Mouse (Mus musculus) embryo, embryonic 10 days (tissue): ENCODE data around the gene Eif4h.
A peak's percentile ranks its signal among the peaks of the same experiment; 100 is the strongest.
"Not testable (repeated sequence)": the region's sequence is repeated elsewhere in the genome, so short reads cannot be mapped to it uniquely, and the experiment has no call there.

Experiments
- DNase-seq: peaks from one replicate; pipeline ENCODE4 v3.0.0-alpha.2; 2015; ENCODE audit warnings: low spot score

The Eif4h gene

DNA sequence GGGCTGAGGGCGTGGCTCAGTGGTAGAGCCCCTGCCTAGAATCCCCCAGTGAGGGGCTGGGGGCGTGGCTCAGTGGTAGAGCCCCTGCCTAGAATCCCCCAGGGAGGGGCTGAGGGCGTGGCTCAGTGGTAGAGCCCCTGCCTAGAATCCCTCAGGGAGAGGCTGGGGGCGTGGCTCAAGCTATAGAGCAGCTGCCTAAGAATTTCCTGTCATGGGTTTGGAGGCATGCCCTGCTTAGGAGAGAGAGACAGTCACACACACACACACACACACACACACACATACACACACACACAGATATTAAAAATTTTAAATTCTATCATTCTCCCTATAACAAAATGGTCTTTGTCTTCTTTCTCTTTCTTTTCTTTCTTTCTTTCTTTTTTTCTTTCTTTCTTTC lies 9.7 kb upstream of the Eif4h start:
- not testable (repeated sequence) for DNase-seq

DNA sequence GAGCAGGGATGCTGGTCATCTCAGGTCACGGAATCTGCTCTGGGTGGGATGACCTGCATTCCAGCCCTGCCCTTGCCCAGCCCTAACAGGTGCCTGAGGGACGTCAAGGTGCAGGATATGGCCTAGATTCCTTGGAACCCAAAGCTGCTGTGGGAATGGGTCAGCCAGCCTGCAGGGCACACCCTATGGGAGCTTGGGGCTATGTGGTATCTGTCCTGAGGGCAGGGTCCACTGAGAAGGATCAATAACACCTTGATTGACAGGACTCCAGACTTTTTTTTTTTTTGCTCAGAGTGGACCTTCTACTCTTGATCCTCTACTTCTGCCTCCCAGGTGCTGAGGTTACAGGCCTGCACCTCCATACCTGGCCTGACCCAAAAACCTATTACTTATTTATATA lies 8.1 kb upstream of the Eif4h start:
- DNase-seq: no peak

DNA sequence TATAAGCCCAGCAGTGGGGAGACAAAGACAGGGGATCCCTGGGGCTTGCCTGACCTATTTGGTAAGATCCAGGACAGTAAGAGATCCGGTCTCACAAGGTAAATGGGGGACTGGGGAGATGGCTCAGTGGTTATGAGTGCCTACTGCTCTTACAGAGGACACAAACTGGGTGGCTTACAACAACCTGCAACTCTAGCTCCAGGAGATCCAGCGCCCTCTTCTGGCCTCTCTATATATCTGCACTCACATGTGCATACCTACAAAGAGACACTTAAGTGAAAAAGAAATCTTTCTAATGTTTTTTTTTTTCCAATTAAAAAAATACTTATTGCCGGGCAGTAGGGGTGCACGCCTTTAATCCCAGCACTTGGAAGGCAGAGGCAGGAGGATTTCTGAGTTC lies 7.2 kb upstream of the Eif4h start:
- DNase-seq: no peak

GRCm38 (mm10) chr5:134644643-134645118 lies 5.4 kb upstream of the Eif4h start:
- no peak for DNase-seq

DNA sequence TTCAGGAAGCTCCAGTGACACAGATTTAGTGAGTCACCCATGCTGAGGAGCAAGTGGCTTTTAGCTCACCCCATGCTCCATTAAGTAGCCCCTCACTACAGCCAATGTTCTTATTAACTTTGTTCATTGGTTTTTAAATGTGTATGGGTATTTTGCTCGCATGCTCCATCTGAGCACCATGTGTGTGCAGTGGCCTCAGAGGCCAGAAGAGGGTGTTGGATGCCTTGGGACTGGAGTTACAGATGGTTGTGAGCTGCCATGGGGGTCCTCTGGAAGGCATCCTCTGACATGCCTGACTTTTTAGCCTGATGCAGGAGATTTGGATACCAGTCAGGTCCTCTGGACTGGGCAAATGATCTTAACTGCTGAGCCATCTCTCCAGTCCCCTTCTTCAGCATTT lies 4.8 kb upstream of the Eif4h start:
- no peak for DNase-seq

DNA sequence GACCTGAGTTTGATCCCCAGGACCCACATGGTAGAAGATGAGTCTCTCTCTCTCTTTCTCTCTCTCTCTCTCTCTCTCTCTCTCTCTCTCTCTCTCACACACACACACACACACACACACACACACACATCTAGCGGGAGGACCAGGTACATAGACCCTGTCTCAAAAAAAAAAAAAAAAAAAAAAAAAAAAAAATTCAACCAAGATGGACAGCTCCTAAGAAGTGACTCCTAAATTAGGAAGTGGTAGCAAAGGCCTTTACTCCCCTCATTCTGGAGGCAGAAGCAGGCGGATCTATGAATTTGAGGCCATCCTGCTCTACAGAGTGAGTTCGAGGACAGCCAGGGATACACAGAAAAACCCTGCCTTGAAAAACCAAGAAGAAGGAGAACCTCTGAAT lies 1.1 kb upstream of the Eif4h start:
- DNase-seq: no peak

DNA sequence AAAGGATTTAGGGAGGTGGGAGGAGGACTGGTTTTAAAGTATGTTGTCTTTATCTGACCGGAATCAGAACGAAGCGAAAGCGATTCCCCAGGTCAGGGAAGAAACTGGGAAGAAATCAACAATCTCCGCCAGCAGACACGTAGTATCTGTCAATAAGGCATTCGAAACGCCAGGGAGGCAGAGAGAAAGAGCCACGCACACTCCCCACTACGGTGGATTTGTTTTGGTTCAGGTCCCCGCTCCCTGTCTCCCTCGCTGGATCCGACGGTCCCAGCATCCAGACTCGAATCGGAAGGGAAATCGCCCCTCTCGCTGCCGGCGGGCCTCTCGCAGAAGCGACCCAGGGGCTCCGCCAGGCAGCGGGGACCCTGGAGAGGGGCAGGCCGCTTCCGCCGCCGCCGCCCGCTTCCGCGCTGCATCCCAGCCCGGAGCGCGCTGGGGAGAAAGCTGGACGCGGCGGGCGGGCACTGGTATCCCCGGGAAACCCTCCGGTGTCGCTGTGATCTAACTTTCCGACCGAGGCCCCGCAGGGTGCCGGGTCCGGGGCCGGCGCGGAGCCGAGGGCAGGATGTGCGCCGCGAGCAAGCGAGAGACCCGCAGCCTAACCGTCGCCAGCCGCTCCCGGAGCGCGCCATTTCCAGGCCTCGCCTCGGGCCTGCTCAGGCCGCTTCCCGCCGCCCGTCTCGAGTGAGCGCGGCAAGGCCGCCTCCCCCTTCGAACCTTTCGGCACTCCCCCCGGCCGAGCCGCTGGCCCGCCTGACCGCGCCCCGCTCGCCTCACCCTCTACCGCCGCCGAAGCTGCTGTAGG lies 625 bp downstream of the Eif4h start:
- DNase-seq: peak; percentile 23

DNA sequence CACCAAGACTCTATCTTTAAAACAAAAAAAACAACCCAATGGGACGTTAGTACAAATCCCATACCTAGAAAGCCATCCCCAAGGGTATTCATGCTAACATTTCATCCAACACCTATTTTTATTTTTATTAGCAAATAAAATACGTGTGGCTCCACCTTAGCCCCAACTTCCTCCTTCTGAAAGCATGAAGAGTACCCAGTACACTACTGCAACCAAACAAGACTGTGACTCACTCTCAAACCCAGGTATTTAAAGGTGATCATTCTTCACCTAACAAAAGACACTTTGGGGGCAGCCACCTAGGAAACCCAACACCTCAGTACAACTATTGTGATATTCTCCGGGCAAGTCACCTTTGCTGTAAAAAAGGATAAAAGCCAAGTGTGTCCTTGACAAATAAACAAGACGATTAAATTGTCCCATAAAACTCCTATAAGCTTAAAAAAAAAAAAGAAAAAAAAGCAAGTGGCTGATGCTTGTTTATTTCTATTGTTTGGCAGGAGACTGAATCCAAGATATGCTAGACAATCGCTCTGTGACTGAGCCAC lies 1.4 kb downstream of the Eif4h start:
- DNase-seq: no peak

- no peak for DNase-seq
These were observed 6.4 kb downstream of the Eif4h start for GRCm38 (mm10) chr5:134632841-134633240.

DNA sequence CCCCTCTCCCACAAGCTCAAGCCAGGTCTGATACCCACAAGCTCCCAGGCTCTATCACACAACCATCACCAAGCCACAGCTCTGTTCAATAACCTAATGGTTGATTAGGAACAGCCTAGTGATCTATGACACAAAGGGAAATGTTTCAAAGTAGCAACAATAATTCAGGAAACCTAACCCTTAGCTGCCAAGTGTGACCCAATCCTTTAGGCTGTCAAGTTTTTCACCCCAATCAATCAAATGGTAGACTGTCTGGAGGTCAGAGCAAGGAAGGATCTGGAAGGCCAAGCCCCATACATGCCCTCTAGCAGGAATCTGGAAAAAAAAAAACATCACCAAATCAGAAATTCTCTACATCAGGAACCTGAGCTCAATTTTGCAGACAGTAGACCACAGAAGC lies 8.5 kb downstream of the Eif4h start:
- no peak for DNase-seq

GRCm38 (mm10) chr5:134629508-134629907 lies 9.8 kb downstream of the Eif4h start:
- DNase-seq: no peak

- no peak for DNase-seq
These were observed 17.2 kb downstream of the Eif4h start for GRCm38 (mm10) chr5:134622069-134622468.

DNA sequence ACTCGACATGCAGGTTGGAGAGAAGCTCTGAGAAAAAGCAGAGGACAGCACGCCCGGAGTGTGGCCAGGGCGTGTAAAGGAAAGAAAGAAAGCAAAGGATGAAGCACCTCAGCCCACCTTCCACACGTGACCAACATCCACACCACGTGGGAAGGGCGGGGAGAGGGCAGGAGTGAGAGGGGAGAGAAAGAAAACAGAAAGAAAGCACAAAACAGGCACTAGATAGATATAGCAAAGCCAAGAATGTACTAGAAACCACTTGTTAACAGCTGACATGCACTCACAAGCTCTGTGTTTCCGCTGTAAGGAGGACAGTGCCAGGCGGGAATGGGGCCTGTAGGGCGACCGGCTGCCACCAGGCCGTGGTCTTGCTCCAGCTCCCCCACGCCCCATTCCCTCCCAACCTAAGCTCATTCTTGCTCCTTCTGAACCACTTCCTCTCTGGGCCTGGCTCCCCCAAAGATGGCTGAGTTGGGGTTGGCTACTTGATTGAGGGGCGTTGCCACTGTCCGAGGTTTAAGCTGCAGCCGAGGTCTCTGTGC lies 18.1 kb downstream of the Eif4h start:
- DNase-seq: no peak

DNA sequence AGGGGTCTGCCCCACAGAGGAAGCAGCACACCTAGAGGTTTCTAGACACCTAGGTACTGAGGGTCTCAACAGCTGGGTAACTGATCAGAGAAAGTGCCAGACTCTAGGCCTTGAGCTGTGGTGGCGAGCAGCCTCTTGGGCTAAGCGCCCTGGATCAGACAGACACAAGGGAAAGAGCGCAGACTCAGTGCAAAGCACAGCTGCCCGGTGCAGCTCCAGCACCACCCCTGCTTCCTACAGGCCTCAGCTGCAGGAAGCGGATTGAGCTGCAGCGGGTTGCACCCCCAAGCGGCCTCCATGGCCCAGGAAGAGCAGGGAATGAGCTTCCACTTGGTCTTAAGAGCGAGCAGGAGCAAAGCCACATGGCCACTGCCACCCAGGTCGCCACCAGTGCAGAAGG lies 18.8 kb downstream of the Eif4h start:
- DNase-seq: no peak

DNA sequence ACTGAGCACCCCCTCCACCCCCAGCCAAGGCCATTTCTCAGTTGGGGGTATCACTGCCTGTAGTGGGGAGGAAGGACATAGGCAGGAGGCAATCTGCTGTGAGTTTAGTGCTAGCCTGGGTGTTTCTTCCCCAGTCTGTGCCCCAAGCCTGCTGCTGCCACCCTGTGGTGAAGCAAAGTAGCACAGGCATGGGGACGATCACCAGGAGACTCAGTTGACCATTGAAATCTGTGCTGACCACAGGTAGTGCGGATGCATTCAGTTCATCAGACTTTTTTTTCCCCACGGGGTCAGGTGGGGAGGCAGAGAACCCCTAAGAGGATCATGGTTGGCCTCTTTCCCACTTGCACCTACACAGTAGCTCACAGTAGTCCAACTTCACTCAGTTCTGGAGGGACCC lies 22.2 kb downstream of the Eif4h start:
- DNase-seq: peak; percentile 63

DNA sequence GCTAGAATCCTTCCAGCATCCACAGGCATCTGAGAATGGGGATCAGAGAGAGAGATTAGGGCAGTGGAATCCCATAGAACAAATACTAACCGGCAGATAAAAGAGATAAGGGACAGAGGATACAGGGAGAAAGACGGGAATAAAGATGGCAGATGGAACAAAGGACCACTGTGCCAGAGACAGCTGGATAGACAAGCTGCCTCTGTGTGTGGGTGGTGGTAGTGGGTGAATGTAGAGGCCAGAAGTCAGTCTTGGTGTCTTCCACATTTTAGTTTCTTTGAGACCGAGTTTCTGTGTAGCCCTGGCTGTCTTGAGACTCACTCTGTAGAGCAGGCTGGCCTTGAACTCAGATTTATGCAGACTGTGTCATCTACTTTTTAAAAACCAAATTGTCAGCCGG lies 23.5 kb downstream of the Eif4h start:
- no peak for DNase-seq

- no peak for DNase-seq
These were observed 23.9 kb downstream of the Eif4h start for GRCm38 (mm10) chr5:134615380-134615779.

- DNase-seq: no peak
These were observed 24.5 kb downstream of the Eif4h start, which contains the start of gene Lat2 for GRCm38 (mm10) chr5:134614802-134615201. TSS of gene Lat2 (minus strand) at chr5:134615025.

DNA sequence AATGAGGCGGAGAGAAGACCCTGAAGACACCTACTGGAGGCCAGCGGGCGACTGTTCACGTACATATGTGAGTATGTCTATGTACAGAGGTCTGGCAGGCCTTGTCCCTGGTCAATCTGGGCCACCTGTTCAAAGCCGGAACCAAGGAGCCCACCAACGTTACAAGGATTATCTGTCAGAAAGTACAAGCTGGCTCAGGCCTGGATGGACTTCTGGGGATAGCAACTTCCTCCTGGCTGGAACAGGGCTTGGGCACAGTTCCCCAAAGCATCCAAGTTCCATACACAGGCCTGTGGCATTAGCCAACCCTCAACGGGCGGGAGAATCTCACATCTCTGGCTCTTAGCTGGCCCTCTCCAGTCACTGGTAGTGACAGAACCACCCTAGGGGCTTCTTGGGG lies 25.0 kb downstream of the Eif4h start:
- DNase-seq: no peak

DNA sequence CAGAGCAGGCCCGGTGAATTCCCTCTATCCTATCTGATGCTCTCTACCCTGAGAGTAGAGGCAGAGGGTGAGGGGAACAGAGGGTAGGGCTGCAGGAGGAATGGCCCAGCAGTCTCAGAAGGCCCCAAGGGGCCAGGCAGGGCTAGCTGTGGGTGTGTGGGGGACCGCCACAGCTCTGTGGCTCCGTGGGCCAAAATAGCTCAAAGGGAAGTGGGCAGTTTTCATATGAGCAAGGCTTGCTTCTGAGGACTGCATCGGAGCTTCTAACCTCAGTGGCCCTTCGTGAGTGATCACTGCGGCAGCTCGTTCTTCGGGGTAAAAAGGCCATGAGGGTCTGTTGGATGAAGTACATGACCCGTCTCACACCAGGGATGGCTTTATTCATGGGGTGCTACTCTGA lies 25.6 kb downstream of the Eif4h start:
- no peak for DNase-seq

DNA sequence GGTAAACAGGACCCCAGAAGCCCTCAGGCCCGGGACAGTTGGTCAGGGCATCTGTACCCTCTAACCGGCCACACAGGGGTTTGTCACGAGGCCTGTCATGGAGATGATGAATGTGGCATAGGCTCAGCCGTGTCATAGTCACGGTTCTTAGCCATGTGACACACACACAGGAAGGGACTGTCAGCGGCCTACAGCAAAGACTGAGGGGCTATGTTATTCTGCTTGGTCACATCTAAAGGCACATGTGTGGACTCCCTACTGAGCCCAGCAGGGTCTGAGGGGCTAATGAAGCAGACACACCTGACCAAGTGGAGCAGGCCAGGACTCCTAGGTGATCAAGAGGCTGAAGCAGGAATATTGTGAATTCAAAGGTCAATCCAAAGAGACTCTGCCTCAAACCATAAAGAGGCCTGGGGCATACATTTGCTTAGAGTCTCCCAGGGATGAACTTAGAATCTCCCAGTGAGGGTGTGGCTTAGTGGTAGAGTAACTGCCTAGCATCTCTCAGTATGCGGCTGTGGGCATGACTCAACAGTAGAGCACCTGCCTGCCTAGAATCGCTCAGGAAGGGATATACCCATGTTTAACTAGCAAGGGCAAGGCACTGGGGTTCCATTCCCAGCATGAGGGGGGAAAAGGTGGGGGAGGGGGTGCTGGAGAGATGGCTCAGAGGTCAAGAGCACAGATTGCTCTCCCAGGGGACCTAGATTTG lies 27.3 kb downstream of the Eif4h start:
- DNase-seq: no peak

DNA sequence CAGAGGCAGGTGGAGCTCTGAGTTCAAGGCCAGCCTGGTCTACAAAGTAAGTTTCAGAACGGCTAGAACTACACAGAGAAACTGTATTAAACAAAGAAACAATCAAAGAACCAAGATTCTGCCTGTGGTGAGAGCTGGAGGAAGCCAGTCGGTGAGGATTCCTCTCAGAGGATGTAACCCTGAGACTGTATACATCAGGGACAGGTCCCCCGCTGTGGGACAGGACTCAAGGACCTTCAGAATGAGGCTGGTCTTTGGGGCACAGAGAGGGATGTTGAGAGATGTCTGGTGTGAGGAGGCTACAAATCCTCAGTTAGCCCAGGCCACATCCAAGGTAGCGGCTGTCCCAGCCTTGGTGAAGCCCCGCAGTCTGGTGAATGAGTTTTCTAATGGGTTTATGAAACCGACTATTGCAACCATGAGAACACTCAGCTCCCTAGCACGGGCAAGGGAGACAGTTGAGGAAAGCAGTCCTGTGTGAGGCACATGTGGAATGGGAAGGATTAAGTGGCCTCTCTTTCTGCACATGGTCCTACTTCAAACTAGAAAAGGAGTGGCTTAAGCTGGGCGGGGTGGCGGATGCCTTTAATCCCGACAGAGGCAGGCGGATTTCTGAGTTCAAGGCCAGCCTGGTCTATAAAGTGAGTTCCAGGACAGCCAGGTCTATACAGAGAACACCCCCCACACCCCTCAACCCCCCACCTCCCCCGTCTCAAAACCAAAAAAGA lies 29.2 kb downstream of the Eif4h start:
- no peak for DNase-seq
